Mouse (Mus musculus) thymus, postnatal 10 days (tissue): ENCODE results near the gene Slco3a1.

Source experiments
- DNase-seq, 2 experiments: peaks; one replicate each; pipeline ENCODE4 v3.0.0; 2021; ENCODE audit warnings: low spot score in 2 of 2

The Slco3a1 gene

GRCm38 (mm10) chr7:74303611-74304300 is 250.8 kb downstream of the Slco3a1 start:
- DNase-seq = no peak

DNA sequence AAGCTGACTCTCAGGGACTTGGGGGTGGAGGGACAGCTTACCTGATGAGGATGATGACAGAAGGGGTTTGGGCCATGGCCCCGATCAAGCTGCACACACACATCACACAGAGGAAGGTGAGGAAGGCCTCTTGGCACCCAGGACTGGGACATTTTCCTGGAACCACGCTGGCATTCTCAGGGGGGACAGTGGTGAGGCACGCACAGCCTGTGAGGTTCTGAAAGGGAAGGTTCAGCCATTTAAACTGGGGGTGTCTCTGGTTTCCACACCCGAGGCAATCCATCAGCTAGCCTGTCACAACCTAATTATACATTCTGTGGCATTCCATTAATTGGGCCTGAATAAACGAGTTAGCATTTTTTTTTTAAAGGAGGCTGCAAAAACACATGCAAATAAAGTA is 251.5 kb downstream of the Slco3a1 start:
- no peak for DNase-seq

- no peak for DNase-seq
These were observed 268.0 kb downstream of the Slco3a1 start for GRCm38 (mm10) chr7:74286531-74286930.

DNA sequence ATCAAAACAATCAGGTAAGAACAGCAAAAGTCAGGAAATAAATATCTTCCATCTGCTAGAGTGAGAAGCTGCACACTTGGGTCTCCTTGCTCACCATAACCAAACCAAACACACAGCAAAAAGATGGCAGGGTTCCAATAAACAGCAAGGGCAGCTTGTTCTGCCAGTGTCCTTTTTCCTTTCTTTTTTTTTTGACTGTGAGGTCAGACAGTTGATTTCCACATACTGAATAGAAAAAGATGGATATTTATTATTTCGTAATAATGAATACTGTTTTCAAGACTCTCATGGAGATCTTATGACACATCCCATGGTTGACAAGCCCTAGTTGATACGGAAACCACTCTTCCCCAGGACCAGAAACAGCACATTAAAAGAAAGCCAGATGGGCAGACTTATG is 274.2 kb downstream of the Slco3a1 start:
- no peak for DNase-seq

GRCm38 (mm10) chr7:74279356-74279755 is 275.2 kb downstream of the Slco3a1 start:
- no peak for DNase-seq

- no peak for DNase-seq
These were observed 284.5 kb downstream of the Slco3a1 start for GRCm38 (mm10) chr7:74270089-74270394.

DNA sequence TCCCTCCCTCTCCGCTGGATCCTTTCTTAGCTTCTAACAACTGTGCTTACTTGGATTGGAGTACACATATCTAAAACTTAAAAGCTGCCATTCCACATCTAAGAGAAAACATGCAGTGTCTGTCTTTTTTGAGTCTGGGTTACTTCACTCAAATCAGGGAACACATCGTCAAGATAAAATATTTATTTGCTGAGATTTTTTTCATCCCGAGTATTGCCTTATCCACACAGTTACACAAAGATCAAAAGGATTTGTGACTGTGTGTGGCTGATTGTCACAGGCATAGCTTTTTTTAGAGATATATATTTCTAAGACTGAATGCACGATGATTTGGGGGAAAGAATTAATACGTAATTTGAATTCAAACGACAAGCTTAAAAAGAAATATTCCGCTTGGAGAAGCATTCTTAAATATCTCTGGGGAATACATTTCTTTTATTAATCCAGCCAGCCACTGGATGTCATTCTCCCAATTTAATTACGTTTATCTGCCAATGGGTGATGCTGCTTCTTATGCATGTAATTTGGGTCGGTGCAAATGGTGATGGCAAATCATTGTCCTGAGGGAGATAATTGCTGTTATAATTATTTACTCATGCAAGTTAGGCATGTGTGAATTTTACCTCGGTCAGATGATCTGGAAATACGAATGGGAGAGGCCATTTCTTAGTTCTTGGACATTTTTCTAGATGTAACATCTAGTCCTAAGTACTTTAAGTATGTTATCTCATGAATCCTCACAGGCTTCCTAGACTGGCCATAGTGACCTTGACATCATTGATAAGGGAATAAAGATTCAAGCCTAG is 285.1 kb downstream of the Slco3a1 start:
- no peak for DNase-seq

GRCm38 (mm10) chr7:74266511-74267168 is 287.9 kb downstream of the Slco3a1 start:
- DNase-seq = no peak

DNA sequence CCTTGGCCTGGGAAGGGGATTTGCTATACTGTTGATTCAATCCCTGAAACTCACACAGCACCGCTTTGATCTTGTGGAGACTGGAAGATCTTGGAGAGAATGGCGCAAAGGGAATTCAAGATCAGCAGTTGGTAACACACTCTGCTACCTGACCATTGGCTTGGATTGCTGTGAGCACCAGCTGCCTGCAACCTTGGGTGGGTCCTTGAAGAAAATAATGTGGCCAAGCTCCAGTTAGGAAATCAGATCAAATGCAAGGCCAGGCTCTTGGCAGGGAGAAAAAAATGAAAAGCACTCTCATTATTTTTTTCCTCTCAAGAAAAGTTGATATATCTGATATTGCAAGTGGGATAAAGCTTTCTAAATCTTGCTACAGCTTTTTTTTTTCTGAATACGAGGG is 298.3 kb downstream of the Slco3a1 start:
- DNase-seq = no peak

DNA sequence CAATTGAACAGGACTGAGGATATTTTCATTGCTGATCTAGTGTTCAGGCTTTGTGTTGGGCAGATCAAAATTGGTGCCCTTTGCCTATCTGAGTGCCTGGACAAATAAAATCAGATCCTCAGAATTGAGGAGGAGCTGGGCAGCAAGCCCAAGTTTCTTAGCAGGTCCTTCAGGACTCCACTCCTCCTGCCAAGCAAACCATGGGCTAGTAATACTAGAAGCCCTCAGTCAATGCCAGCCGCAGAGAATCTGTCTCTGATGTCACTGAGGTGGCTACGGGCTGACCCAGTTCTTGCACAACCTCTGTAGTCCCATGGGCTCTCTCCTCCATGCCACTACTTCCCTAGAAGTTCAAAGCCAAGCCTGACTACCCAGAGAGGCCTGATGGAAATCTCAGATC is 302.5 kb downstream of the Slco3a1 start:
- DNase-seq = no peak

- DNase-seq = no peak
These were observed 313.3 kb downstream of the Slco3a1 start for GRCm38 (mm10) chr7:74241236-74241635.

DNA sequence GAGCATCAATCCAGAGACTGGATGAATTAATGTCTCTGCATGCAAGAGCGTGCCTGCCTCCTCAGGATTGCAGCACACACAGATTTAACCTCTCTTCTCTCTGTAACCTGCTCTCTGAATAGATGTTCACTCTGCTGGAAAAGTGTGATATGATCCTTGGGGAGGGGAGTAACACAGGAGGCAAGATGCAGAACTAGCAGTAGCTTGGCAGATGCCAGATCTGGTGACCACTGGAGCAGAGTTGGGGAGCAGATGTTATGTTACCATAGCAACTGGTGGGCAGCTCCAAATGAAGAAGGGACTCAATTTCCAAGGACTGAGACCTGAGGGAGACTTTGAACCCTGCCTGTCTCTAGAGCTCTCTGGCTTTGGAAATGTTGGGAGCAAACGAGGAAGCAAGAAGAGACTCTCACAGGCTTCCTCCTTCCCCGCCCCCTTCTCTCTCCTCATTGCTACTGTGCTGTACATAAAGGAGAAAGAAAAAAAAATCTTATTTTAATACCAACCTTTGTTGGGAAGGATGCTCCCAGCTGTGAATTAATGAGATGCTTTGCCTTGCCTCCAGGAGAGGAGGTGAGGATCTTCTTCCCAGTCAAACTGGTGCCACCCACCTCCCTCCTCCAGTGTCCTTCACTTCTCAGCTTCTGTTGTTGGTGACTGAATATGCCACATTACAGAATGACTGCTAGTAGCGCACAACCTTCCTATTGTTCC is 314.0 kb downstream of the Slco3a1 start:
- no peak for DNase-seq
